Mouse (Mus musculus): ENCODE measurements around the gene Syncrip.

GRCm38 (mm10) chr9:88438555-88439237 lies 43.7 kb downstream of the Syncrip start, which contains the start of gene Snx14:
- TF ChIP-seq CTCF (IDR thresholded peaks at IDR 0.05; ENCODE audit: low read depth, low read length) = no peak
- no peak; the same call in 1 of the 2 replicates for TF ChIP-seq POLR2AphosphoS5 (IDR thresholded peaks at IDR 0.05; ENCODE audit: insufficient replicate concordance, low read depth, low read length)
- no peak for TF ChIP-seq GATA1 (IDR thresholded peaks at IDR 0.05; ENCODE audit: borderline replicate concordance, low read length)
